Mouse (Mus musculus) liver, embryonic 11.5 days (tissue): ENCODE measurements at regions not wholly inside any gene's neighbourhood (a gene's known extent, or its start where the extent isn't known, plus 50 kb on each side); places are given as distances from the start of the nearest gene placed in this dataset.

Experiments used
- ATAC-seq: fragments of 200-750 bp; cut with Nextera tagmentation; replicated peaks from 2 replicates; pipeline ENCODE4 v1.8.0; 2017; ENCODE audit warnings: moderate number of reproducible peaks, mild to moderate bottlenecking, moderate TSS enrichment, moderate library complexity; ENCODE audit not compliant: low FRiP score
- DNase-seq: peaks from one replicate; pipeline ENCODE4 v3.0.0-alpha.2; 2017; ENCODE audit warnings: low spot score
- H3K27ac ChIP-seq: fragments of 300-500 bp; sonication (generic); 2 replicates; pipeline ENCODE4 v1.5.1; 2014; ENCODE audit warnings: mild to moderate bottlenecking, low read depth, low read length, control low read depth
- H3K27me3 ChIP-seq: fragments of 300-500 bp; sonication (generic); replicated peaks from 2 replicates; pipeline ENCODE4 v1.6.1; 2014; ENCODE audit warnings: low read length, mixed read lengths; ENCODE audit not compliant: control insufficient read depth, insufficient read depth
- H3K36me3 ChIP-seq: fragments of 300-500 bp; sonication (generic); 2 replicates; pipeline ENCODE4 v1.6.1; 2014; ENCODE audit warnings: mild to moderate bottlenecking, low read length, moderate library complexity, mixed read lengths; ENCODE audit not compliant: control insufficient read depth, insufficient read depth
- H3K4me1 ChIP-seq: fragments of 300-500 bp; sonication (generic); replicated peaks from 2 replicates; pipeline ENCODE4 v1.6.1; 2014; ENCODE audit warnings: low read length, mixed read lengths; ENCODE audit not compliant: control insufficient read depth, insufficient read depth
- H3K4me2 ChIP-seq: fragments of 300-500 bp; sonication (generic); 2 replicates; pipeline ENCODE4 v1.6.1; 2014; ENCODE audit warnings: mild to moderate bottlenecking, control low read depth, moderate library complexity
- H3K4me3 ChIP-seq: fragments of 300-500 bp; sonication (generic); 2 replicates; pipeline ENCODE4 v1.5.1; 2014; ENCODE audit warnings: low read depth, low read length, control low read depth
- H3K9ac ChIP-seq: fragments of 300-500 bp; sonication (generic); 2 replicates; pipeline ENCODE4 v1.6.1; 2014; ENCODE audit warnings: low read depth, low read length, control low read depth
- H3K9me3 ChIP-seq: fragments of 300-500 bp; sonication (generic); 2 replicates; pipeline ENCODE4 v1.6.1; 2016; ENCODE audit warnings: low read length, inconsistent platforms, mixed read lengths; ENCODE audit not compliant: control insufficient read depth
- WGBS: fragments of 180-500 bp; shearing (Covaris S2); extraction: QIAGEN DNeasy Blood & Tissue Kit; methylation state at CpG from one replicate; pipeline ENCODE4 v1.1.7; 2014; 5-methylcytosine and 5-hydroxymethylcytosine counted together

- 71% methylated on average over 6 of the region's 6 CpGs for WGBS
- no peak overlapping the region for H3K4me2 ChIP-seq
- no peaks in the 10 kb centered on the region for H3K9me3 ChIP-seq
- ATAC-seq, result no peak
- H3K27me3 ChIP-seq, result peaks cover 4% of the 10 kb centered on the region
- H3K27ac ChIP-seq, result no peak overlapping the region
- no peak overlapping the region for H3K4me3 ChIP-seq
- H3K9ac ChIP-seq, result no peak overlapping the region
- no peak for DNase-seq
- no peaks in the 10 kb centered on the region for H3K36me3 ChIP-seq
- no peaks in the 10 kb centered on the region for H3K4me1 ChIP-seq
Measured at GRCm38 (mm10) chr17:45893698-45894097, 138.5 kb downstream of the Vegfa start.

GRCm38 (mm10) chr17:45893094-45893493 is 139.1 kb downstream of the Vegfa start:
- no peak for DNase-seq
- Histone ChIP-seq H3K27ac (no peak overlapping the region), H3K36me3 (no peaks in the 10 kb centered on the region), H3K27me3 (peaks cover 4% of the 10 kb centered on the region), H3K4me1 (0 out of 2 replicates have a peak, but pooled peaks cover 3% of the 10 kb centered on the region), H3K9me3 (no peaks in the 10 kb centered on the region), H3K4me3 (no peak overlapping the region), H3K9ac (no peak overlapping the region), H3K4me2 (no peak overlapping the region)
- ATAC-seq, result no peak
- 77% methylated on average over 7 of the region's 7 CpGs for WGBS

GRCm38 (mm10) chr17:45889451-45889850 is 142.7 kb downstream of the Vegfa start:
- Histone ChIP-seq H3K4me1 (peaks cover 16% of the 10 kb centered on the region), H3K36me3 (no peaks in the 10 kb centered on the region), H3K9me3 (no peaks in the 10 kb centered on the region), H3K4me3 (no peak overlapping the region), H3K9ac (no peak overlapping the region), H3K27me3 (peaks cover 4% of the 10 kb centered on the region), H3K27ac (no peak overlapping the region), H3K4me2 (no peak overlapping the region)
- DNase-seq, result no peak
- 50% methylated on average over 8 of the region's 8 CpGs for WGBS
- no peak for ATAC-seq

- no peak overlapping the region for H3K27ac ChIP-seq
- no peak overlapping the region for H3K9ac ChIP-seq
- no peak for ATAC-seq
Measured at GRCm38 (mm10) chr17:45889051-45889450, 143.1 kb downstream of the Vegfa start.

GRCm38 (mm10) chr17:45886420-45887049 is 145.6 kb downstream of the Vegfa start:
- Histone ChIP-seq H3K4me3 (no peak overlapping the region), H3K4me1 (peaks cover 16% of the 10 kb centered on the region), H3K9ac (peak overlapping the region; percentile 42; the same call in 1 of the 2 replicates), H3K4me2 (peak overlapping the region; percentile 35), H3K9me3 (no peaks in the 10 kb centered on the region), H3K27ac (no peak overlapping the region), H3K36me3 (no peaks in the 10 kb centered on the region), H3K27me3 (peaks cover 4% of the 10 kb centered on the region)
- no peak for DNase-seq
- ATAC-seq, result no peak
- 16% methylated on average over 17 of the region's 17 CpGs for WGBS

More at GRCm38 (mm10) chr17:45889051-45889450, 143.1 kb downstream of the Vegfa start:
- Histone ChIP-seq H3K36me3 (no peaks in the 10 kb centered on the region), H3K27me3 (peaks cover 4% of the 10 kb centered on the region), H3K4me2 (no peak overlapping the region), H3K4me1 (peaks cover 16% of the 10 kb centered on the region), H3K4me3 (no peak overlapping the region), H3K9me3 (no peaks in the 10 kb centered on the region)
- 63% methylated on average over 7 of the region's 7 CpGs for WGBS
- DNase-seq, result no peak

- peak overlapping the region; percentile 25; the same call in 1 of the 2 replicates for H3K27ac ChIP-seq
- peaks cover 4% of the 10 kb centered on the region for H3K27me3 ChIP-seq
- DNase-seq (no peak), ATAC-seq (no peak)
- no peak overlapping the region for H3K9ac ChIP-seq
- no peaks in the 10 kb centered on the region for H3K9me3 ChIP-seq
- H3K4me3 ChIP-seq, result no peak overlapping the region
- 47% methylated on average over 24 of the region's 24 CpGs for WGBS
- H3K36me3 ChIP-seq, result no peaks in the 10 kb centered on the region
- H3K4me1 ChIP-seq, result peaks cover 16% of the 10 kb centered on the region
- H3K4me2 ChIP-seq, result peak overlapping the region; percentile 35
Measured at GRCm38 (mm10) chr17:45885461-45886336, 146.5 kb downstream of the Vegfa start.

- Histone ChIP-seq H3K4me3 (no peak overlapping the region), H3K9me3 (no peaks in the 10 kb centered on the region), H3K4me2 (no peak overlapping the region), H3K4me1 (peaks cover 16% of the 10 kb centered on the region), H3K9ac (no peak overlapping the region), H3K27me3 (no peaks in the 10 kb centered on the region; the same call in none of the 2 replicates), H3K27ac (no peak overlapping the region), H3K36me3 (no peaks in the 10 kb centered on the region)
- DNase-seq (no peak), ATAC-seq (no peak)
- 53% methylated on average over 9 of the region's 9 CpGs for WGBS
Measured at GRCm38 (mm10) chr17:45884021-45884722, 148.0 kb downstream of the Vegfa start.

GRCm38 (mm10) chr17:45882682-45883081 is 149.0 kb upstream of the 1600014C23Rik start:
- Histone ChIP-seq H3K4me2 (no peak overlapping the region), H3K4me3 (no peak overlapping the region), H3K9me3 (0 out of 2 replicates have a peak, but pooled peaks cover 3% of the 10 kb centered on the region), H3K4me1 (peaks cover 13% of the 10 kb centered on the region), H3K36me3 (no peaks in the 10 kb centered on the region), H3K27me3 (no peaks in the 10 kb centered on the region; the same call in 1 of the 2 replicates), H3K27ac (no peak overlapping the region), H3K9ac (no peak overlapping the region)
- DNase-seq (no peak), ATAC-seq (no peak)
- WGBS, result 67% methylated on average over 3 of the region's 3 CpGs
